Mouse (Mus musculus) midbrain, embryonic 10.5 days (tissue): ENCODE results near the gene Lnpep. TPM values are rescaled to one million over a fixed set of nuclear protein-coding genes. Genes with fewer than 3 reads are reported as not detected.
"Not testable (repeated sequence)": the region's sequence is repeated elsewhere in the genome, so short reads cannot be mapped to it uniquely, and the experiment has no call there.

Source experiments
- DNase-seq: peaks from one replicate; pipeline ENCODE4 v3.0.0-alpha.2; 2017; ENCODE audit warnings: low spot score
- H3K27ac ChIP-seq: fragments of 300-500 bp; sonication (generic); replicated peaks from 2 replicates; pipeline ENCODE4 v1.5.1; 2016; ENCODE audit warnings: mild to moderate bottlenecking
- H3K27me3 ChIP-seq: fragments of 300-500 bp; sonication (generic); 2 replicates; pipeline ENCODE4 v1.6.1; 2016; ENCODE audit warnings: low read depth, mild to moderate bottlenecking; ENCODE audit not compliant: poor library complexity, severe bottlenecking
- H3K36me3 ChIP-seq: fragments of 300-500 bp; sonication (generic); 2 replicates; pipeline ENCODE4 v1.6.1; 2016; ENCODE audit warnings: mild to moderate bottlenecking, moderate library complexity
- H3K4me1 ChIP-seq: fragments of 300-500 bp; sonication (generic); 2 replicates; pipeline ENCODE4 v1.6.1; 2016
- H3K4me3 ChIP-seq: fragments of 300-500 bp; sonication (generic); 2 replicates; pipeline ENCODE4 v1.5.1; 2016; ENCODE audit warnings: mild to moderate bottlenecking, moderate library complexity
- H3K9me3 ChIP-seq: fragments of 300-500 bp; sonication (generic); replicated peaks from 2 replicates; pipeline ENCODE4 v1.6.1; 2016; ENCODE audit warnings: mild to moderate bottlenecking
- WGBS: fragments of 180-500 bp; shearing (Covaris S2); methylation state at CpG from one replicate; pipeline ENCODE4 v1.1.7; 2016; 5-methylcytosine and 5-hydroxymethylcytosine counted together
- polyA plus RNA-seq: library from polyadenylated mRNA; unstranded; fragments of >200 nt; fragmentation: Nextera tagmentation; extraction: Ambion mirVana; gene quantifications from 2 replicates; pipeline ENCODE4 v1.2.1, GENCODE M21; 2016

Lnpep gene
- polyA plus RNA-seq, 1 experiment from 2014 or later: 5.7 TPM

GRCm38 (mm10) chr17:17516384-17517016, 108.3 kb downstream of the Lnpep start:
- H3K27ac ChIP-seq: no peak overlapping the region

GRCm38 (mm10) chr17:17506677-17507076, 118.2 kb downstream of the Lnpep start:
- no peaks in the 10 kb centered on the region for H3K4me1 ChIP-seq
- DNase-seq: no peak
- 90% methylated on average over 10 of the region's 10 CpGs for WGBS
- no peak overlapping the region for H3K4me3 ChIP-seq
- no peaks in the 10 kb centered on the region for H3K27me3 ChIP-seq
- no peaks in the 10 kb centered on the region for H3K36me3 ChIP-seq
- no peak overlapping the region for H3K27ac ChIP-seq
- 0 out of 2 replicates have a peak, but pooled peaks cover 4% of the 10 kb centered on the region for H3K9me3 ChIP-seq

More at GRCm38 (mm10) chr17:17516384-17517016, 108.3 kb downstream of the Lnpep start:
- no peak overlapping the region for H3K4me3 ChIP-seq
- no peaks in the 10 kb centered on the region for H3K27me3 ChIP-seq
- no peaks in the 10 kb centered on the region for H3K4me1 ChIP-seq
- H3K36me3 ChIP-seq: no peaks in the 10 kb centered on the region
- no peaks in the 10 kb centered on the region for H3K9me3 ChIP-seq
- no peak for DNase-seq
- WGBS: 78% methylated on average over 4 of the region's 4 CpGs

GRCm38 (mm10) chr17:17499278-17499677, 125.6 kb downstream of the Lnpep start:
- 76% methylated on average over 3 of the region's 3 CpGs for WGBS
- Histone ChIP-seq H3K4me1 (peaks cover 6% of the 10 kb centered on the region; the same call in 1 of the 2 replicates), H3K36me3 (no peaks in the 10 kb centered on the region), H3K4me3 (no peak overlapping the region), H3K27ac (no peak overlapping the region), H3K9me3 (no peaks in the 10 kb centered on the region), H3K27me3 (no peaks in the 10 kb centered on the region)
- no peak for DNase-seq

- H3K9me3 ChIP-seq: no peaks in the 10 kb centered on the region
- H3K27ac ChIP-seq: no peak overlapping the region
- peaks cover 6% of the 10 kb centered on the region; the same call in 1 of the 2 replicates for H3K4me1 ChIP-seq
- no peaks in the 10 kb centered on the region for H3K36me3 ChIP-seq
- H3K4me3 ChIP-seq: no peak overlapping the region
- 28% methylated on average over 1 of the region's 1 CpGs for WGBS
- no peak for DNase-seq
- H3K27me3 ChIP-seq: no peaks in the 10 kb centered on the region
These were observed 126.0 kb downstream of the Lnpep start for GRCm38 (mm10) chr17:17498848-17499247.

- no peak for DNase-seq
- no peak overlapping the region for H3K27ac ChIP-seq
- no peaks in the 10 kb centered on the region for H3K36me3 ChIP-seq
- no peaks in the 10 kb centered on the region for H3K9me3 ChIP-seq
- no peak overlapping the region for H3K4me3 ChIP-seq
- peaks cover 6% of the 10 kb centered on the region; the same call in 1 of the 2 replicates for H3K4me1 ChIP-seq
- H3K27me3 ChIP-seq: no peaks in the 10 kb centered on the region
- WGBS: 93% methylated on average over 7 of the region's 7 CpGs
These were observed 128.1 kb downstream of the Lnpep start for GRCm38 (mm10) chr17:17496730-17497129.

- not testable (repeated sequence) for H3K9me3 ChIP-seq, DNase-seq, H3K27me3 ChIP-seq, H3K4me3 ChIP-seq, H3K27ac ChIP-seq, H3K36me3 ChIP-seq, H3K4me1 ChIP-seq
These were observed 128.6 kb downstream of the Lnpep start for GRCm38 (mm10) chr17:17496234-17496633.

- Histone ChIP-seq H3K36me3 (no peaks in the 10 kb centered on the region), H3K9me3 (no peaks in the 10 kb centered on the region), H3K27ac (no peak overlapping the region), H3K27me3 (no peaks in the 10 kb centered on the region), H3K4me3 (no peak overlapping the region), H3K4me1 (no peaks in the 10 kb centered on the region)
- DNase-seq: no peak
- WGBS: 90% methylated on average over 8 of the region's 8 CpGs
These were observed 132.7 kb downstream of the Lnpep start for GRCm38 (mm10) chr17:17492116-17492515.

- WGBS: 82% methylated on average over 7 of the region's 7 CpGs
- Histone ChIP-seq H3K36me3 (no peaks in the 10 kb centered on the region), H3K9me3 (no peaks in the 10 kb centered on the region), H3K27ac (no peak overlapping the region), H3K4me3 (no peak overlapping the region), H3K4me1 (no peaks in the 10 kb centered on the region), H3K27me3 (no peaks in the 10 kb centered on the region)
- DNase-seq: no peak
These were observed 133.2 kb downstream of the Lnpep start for GRCm38 (mm10) chr17:17491622-17492001.

GRCm38 (mm10) chr17:17490820-17491621, 133.8 kb downstream of the Lnpep start:
- H3K27ac ChIP-seq: peak overlapping the region; percentile 23; the same call in 1 of the 2 replicates

GRCm38 (mm10) chr17:17485789-17486188, 139.1 kb downstream of the Lnpep start:
- whole genome bisulfite sequencing: 74% methylated on average over 2 of the region's 2 CpGs
- Histone ChIP-seq H3K4me1 (no peaks in the 10 kb centered on the region), H3K27me3 (no peaks in the 10 kb centered on the region), H3K9me3 (no peaks in the 10 kb centered on the region), H3K36me3 (no peaks in the 10 kb centered on the region), H3K27ac (no peak overlapping the region), H3K4me3 (no peak overlapping the region)
- no peak for DNase-seq

More at GRCm38 (mm10) chr17:17490820-17491621, 133.8 kb downstream of the Lnpep start:
- no peaks in the 10 kb centered on the region for H3K9me3 ChIP-seq
- DNase-seq: peak; percentile 28
- H3K27me3 ChIP-seq: no peaks in the 10 kb centered on the region
- WGBS: 56% methylated on average over 14 of the region's 15 CpGs
- no peak overlapping the region for H3K4me3 ChIP-seq
- no peaks in the 10 kb centered on the region for H3K36me3 ChIP-seq
- no peaks in the 10 kb centered on the region for H3K4me1 ChIP-seq

Other genes starting within 250 kb of the Lnpep start
- 82.7 and 96.2 TPM in 2 replicates for gene Lix1, start 222.4 kb downstream of the Lnpep start, polyA plus RNA-seq
- not detected in 2 replicates for gene Vmn2r90, start 78.7 kb upstream of the Lnpep start, polyA plus RNA-seq
- gene Spaca6, start 202.1 kb upstream of the Lnpep start, polyA plus RNA-seq: 38.1 and 46.8 TPM in 2 replicates
- gene Has1, start 230.2 kb upstream of the Lnpep start, polyA plus RNA-seq: 0.65 and 0.83 TPM in 2 replicates